Mouse (Mus musculus) olfactory bulb, adult 2 months (tissue): ENCODE measurements around the gene Ramp1.

Experiments used
- CTCF ChIP-seq: fragments of 200-500 bp; IDR thresholded peaks from 2 replicates; pipeline ENCODE4 v1.5.1; 2012; ENCODE audit warnings: low read depth, mild to moderate bottlenecking, low read length, moderate library complexity; ENCODE audit not compliant: insufficient read depth
- POLR2A ChIP-seq: fragments of 200-500 bp; IDR thresholded peaks from 2 replicates; pipeline ENCODE4 v1.6.1; 2012; ENCODE audit warnings: mild to moderate bottlenecking, low read depth, low read length, moderate library complexity; ENCODE audit not compliant: insufficient read depth

GRCm38 (mm10) chr1:91205651-91206050 is 26.0 kb downstream of the Ramp1 start:
- TF ChIP-seq CTCF, result no peak
- TF ChIP-seq POLR2A, result no peak
